Mouse (Mus musculus) liver, postnatal 0 days (tissue): ENCODE measurements around the gene Robo1. TPM values are rescaled to one million over a fixed set of nuclear protein-coding genes. Genes with fewer than 3 reads are reported as not detected.

Experiments
- ATAC-seq: fragments of 200-750 bp; cut with Nextera tagmentation; 2 replicates; pipeline ENCODE4 v1.8.0; 2017; ENCODE audit warnings: mild to moderate bottlenecking, moderate library complexity
- DNase-seq: peaks from one replicate; pipeline ENCODE4 v3.0.0-alpha.2; 2016
- H3K27ac ChIP-seq: fragments of 300-500 bp; sonication (generic); 2 replicates; pipeline ENCODE4 v1.5.1; 2014; ENCODE audit warnings: antibody characterized with exemption, moderate library complexity, mild to moderate bottlenecking, low read depth
- H3K27me3 ChIP-seq: fragments of 300-500 bp; sonication (generic); 2 replicates; pipeline ENCODE4 v1.6.1; 2014; ENCODE audit warnings: low read length, control low read depth, mixed read lengths; ENCODE audit not compliant: insufficient read depth
- H3K36me3 ChIP-seq: fragments of 300-500 bp; sonication (generic); replicated peaks from 2 replicates; pipeline ENCODE4 v1.6.1; 2014; ENCODE audit warnings: mild to moderate bottlenecking, control low read depth, low read length, moderate library complexity, mixed read lengths; ENCODE audit not compliant: insufficient read depth
- H3K4me1 ChIP-seq: fragments of 300-500 bp; sonication (generic); 2 replicates; pipeline ENCODE4 v1.6.1; 2014; ENCODE audit warnings: antibody characterized with exemption, mild to moderate bottlenecking, control low read depth; ENCODE audit not compliant: insufficient read depth
- H3K4me2 ChIP-seq: fragments of 300-500 bp; sonication (generic); 2 replicates; pipeline ENCODE4 v1.6.1; 2014; ENCODE audit warnings: low read depth, mild to moderate bottlenecking, low read length, moderate library complexity, mixed read lengths
- H3K4me3 ChIP-seq: fragments of 300-500 bp; sonication (generic); 2 replicates; pipeline ENCODE4 v1.5.1; 2014; ENCODE audit warnings: low read depth, low read length
- H3K9ac ChIP-seq: fragments of 300-500 bp; sonication (generic); replicated peaks from 2 replicates; pipeline ENCODE4 v1.6.1; 2014; ENCODE audit warnings: mild to moderate bottlenecking, moderate library complexity
- H3K9me3 ChIP-seq: fragments of 300-500 bp; sonication (generic); 2 replicates; pipeline ENCODE4 v1.6.1; 2016; ENCODE audit warnings: mild to moderate bottlenecking, control low read depth, low read length, mixed read lengths
- CTCF ChIP-seq: sonication (generic); IDR thresholded peaks from 2 replicates; pipeline ENCODE4 v1.5.1; 2016; ENCODE audit warnings: antibody characterized with exemption, low read depth
- EP300 ChIP-seq: IDR thresholded peaks from 2 replicates; pipeline ENCODE4 v1.6.1; 2016; ENCODE audit warnings: antibody characterized with exemption, low read depth, mild to moderate bottlenecking
- WGBS: fragments of 180-500 bp; shearing (Covaris S2); extraction: QIAGEN DNeasy Blood & Tissue Kit; methylation state at CpG from one replicate; pipeline ENCODE4 v1.1.7; 2014; ENCODE audit not compliant: insufficient replicate concordance; 5-methylcytosine and 5-hydroxymethylcytosine counted together
- polyA plus RNA-seq: library from polyadenylated mRNA; unstranded; fragments of >200 nt; fragmentation: Nextera tagmentation; extraction: Ambion mirVana; gene quantifications from 2 replicates; pipeline ENCODE4 v1.2.1, GENCODE M21; 2015

Gene Robo1
- polyA plus RNA-seq: 2.0 and 2.4 TPM in 2 replicates

DNA sequence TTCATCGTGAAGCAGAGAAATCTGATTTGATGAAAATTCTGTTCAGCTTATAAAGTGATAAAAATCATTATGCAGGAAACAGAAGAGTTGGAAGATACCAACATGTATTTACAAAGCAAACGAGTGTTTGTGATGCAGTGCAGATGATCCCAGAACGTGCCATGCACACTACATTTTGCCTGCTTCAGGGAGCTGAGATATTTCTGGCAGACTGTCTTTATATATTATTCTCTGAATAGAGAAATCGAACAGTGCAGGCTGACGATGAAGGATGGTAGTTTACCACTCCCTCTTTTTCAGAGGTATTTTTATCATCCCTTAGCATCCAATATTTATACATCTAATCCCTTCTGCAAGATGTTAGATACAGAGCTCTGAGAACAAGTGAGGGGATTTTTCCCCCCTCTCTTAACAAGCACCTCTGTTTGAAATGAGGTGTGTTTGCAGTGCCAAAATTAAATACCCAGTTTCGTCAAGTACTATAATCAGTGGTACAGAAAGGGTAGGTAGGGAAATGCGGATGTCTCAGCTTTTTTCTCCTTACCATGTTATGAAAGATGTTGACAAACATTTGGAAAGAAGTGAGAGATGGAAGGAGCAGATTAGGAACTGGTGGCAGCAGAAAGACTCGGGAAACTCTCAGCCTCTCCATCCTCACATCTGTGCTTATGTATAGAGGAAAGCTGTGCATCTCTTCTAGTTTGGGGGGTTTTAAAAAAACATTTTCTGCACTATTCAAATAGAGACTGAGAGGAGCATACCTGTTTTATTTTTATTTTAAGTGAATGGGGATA, at the start of gene Robo1:
Gene Robo1, plus strand, starts transcription at position 770 of the 794 bp plus-strand sequence.
- ATAC-seq (no peak), DNase-seq (no peak)
- Histone ChIP-seq H3K27ac (no peak within 1 kb of the TSS), H3K4me2 (no peak within 1 kb of the TSS), H3K9me3 (no peaks in the 10 kb centered on the region), H3K27me3 (no peaks in the 10 kb centered on the region), H3K36me3 (no peaks in the 10 kb centered on the region), H3K9ac (no peak within 1 kb of the TSS), H3K4me1 (no peaks in the 10 kb centered on the region), H3K4me3 (no peak within 1 kb of the TSS)
- 69% methylated on average over 8 of the region's 8 CpGs for WGBS
- no peak for TF ChIP-seq EP300
- no peak for TF ChIP-seq CTCF

DNA sequence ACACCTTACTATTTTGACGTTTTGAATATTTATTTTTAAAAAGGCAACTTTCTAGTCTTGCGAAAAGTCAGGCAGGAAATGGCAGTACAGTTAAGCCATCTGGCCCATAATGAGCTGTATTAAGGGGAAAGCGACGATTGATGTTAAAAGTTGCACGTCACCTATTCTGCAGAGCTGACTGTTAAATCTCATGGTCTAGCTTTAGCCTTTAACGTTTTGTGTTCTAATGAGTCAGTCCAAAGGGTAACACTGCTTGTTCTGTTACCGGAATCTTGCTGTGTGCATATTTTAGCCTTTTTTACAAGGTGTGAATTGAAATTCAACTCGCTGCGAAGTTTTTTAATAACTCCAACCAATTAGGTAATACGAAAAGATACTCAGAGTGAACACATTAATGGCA, 40.3 kb upstream of the Robo1 start:
- H3K9me3 ChIP-seq: no peaks in the 10 kb centered on the region
- no peaks in the 10 kb centered on the region for H3K36me3 ChIP-seq
- H3K27ac ChIP-seq: no peak overlapping the region
- WGBS: 76% methylated on average over 10 of the region's 10 CpGs
- H3K9ac ChIP-seq: no peak overlapping the region
- TF ChIP-seq CTCF (no peak), EP300 (no peak)
- no peaks in the 10 kb centered on the region for H3K27me3 ChIP-seq
- DNase-seq: no peak
- H3K4me3 ChIP-seq: no peak overlapping the region
- H3K4me1 ChIP-seq: no peaks in the 10 kb centered on the region
- H3K4me2 ChIP-seq: no peak overlapping the region
- no peak for ATAC-seq

DNA sequence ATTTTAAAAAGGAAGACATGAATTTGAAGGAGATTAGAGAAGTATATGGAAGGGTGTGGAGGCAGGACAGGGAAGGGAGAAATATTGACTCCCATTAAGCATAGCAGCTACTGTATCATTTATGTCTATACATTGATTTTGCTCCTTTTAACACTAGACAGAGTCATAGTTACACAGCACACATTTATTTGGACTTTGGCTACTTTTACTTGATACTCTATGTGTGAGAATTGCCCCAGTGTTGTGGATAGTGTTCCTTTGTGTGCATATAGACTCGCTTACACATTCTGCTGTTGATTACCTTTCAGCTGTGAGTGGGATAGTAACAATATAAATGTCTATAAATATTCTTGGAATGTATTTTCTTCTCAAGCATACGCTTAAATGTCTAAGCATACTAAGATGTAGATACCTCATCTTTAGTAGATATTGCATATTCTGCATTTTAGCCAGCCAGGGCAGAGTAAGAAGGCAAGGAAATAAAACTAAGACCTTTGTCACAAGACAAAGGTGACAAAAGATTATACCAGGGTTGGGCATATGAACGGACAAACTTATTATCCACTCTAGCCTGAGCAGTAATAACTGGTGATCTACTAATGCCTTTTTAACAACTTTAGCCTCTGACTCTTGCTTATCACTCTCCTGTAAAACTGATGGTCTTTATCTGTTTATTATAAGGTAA, 31.6 kb upstream of the Robo1 start:
- Histone ChIP-seq H3K9me3 (no peaks in the 10 kb centered on the region), H3K27ac (no peak overlapping the region), H3K4me3 (no peak overlapping the region), H3K4me2 (no peak overlapping the region), H3K36me3 (no peaks in the 10 kb centered on the region), H3K27me3 (no peaks in the 10 kb centered on the region), H3K4me1 (no peaks in the 10 kb centered on the region), H3K9ac (no peak overlapping the region)
- WGBS: 73% methylated on average over 3 of the region's 3 CpGs
- TF ChIP-seq EP300 (no peak), CTCF (no peak)
- no peak for ATAC-seq
- DNase-seq: no peak

DNA sequence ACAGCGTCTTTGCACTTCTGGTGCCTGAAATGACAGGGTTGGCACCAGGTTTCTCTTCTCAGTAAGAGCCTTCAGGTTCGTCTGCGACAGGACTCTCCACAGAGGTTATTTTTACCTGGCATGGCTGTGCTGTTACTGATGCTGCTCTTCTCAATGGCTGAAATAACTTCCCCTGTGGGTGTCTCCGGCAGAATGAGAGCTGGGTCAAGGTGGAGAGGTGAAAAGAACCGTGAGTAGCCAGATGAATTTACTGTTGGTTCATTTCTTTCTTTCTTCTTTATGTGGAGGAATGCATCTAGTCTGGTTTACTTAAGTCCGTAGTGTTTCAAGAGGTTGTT, 194 bp downstream of the Robo1 start:
- 61% methylated on average over 6 of the region's 6 CpGs for WGBS
- TF ChIP-seq CTCF (no peak), EP300 (no peak)

DNA sequence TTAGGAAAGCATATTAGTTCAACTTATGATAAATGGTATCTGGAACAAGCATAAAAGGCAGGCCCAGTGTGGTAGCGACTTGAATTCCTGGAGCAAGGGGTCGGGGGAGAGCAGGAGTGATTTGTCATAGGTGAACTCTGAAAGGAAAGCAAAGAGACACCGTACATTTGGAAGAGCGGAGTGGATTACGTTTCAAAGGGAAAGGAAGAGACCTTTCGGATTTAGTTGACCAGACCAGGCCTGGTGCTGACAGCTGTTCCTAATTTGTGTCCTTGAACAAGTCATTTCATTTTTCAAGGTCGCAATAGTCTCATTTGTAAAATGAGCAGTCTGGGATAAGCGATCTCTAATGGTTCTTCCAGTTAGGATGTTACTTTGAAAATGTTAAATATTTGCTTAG, 19.2 kb downstream of the Robo1 start:
- H3K27ac ChIP-seq: no peak overlapping the region
- WGBS: 76% methylated on average over 8 of the region's 8 CpGs
- no peak overlapping the region for H3K4me2 ChIP-seq
- no peak for DNase-seq
- no peaks in the 10 kb centered on the region for H3K36me3 ChIP-seq
- H3K9ac ChIP-seq: no peak overlapping the region
- no peaks in the 10 kb centered on the region for H3K27me3 ChIP-seq
- ATAC-seq: no peak
- TF ChIP-seq CTCF: no peak
- no peak for TF ChIP-seq EP300
- no peak overlapping the region for H3K4me3 ChIP-seq
- H3K4me1 ChIP-seq: no peaks in the 10 kb centered on the region
- no peaks in the 10 kb centered on the region for H3K9me3 ChIP-seq

More for the DNA sequence above, 194 bp downstream of the Robo1 start:
- DNase-seq (no peak), ATAC-seq (no peak)
- Histone ChIP-seq H3K9me3 (no peaks in the 10 kb centered on the region), H3K27ac (no peak overlapping the region), H3K4me3 (no peak overlapping the region), H3K4me1 (no peaks in the 10 kb centered on the region), H3K4me2 (no peak overlapping the region), H3K27me3 (no peaks in the 10 kb centered on the region), H3K9ac (no peak overlapping the region), H3K36me3 (no peaks in the 10 kb centered on the region)

DNA sequence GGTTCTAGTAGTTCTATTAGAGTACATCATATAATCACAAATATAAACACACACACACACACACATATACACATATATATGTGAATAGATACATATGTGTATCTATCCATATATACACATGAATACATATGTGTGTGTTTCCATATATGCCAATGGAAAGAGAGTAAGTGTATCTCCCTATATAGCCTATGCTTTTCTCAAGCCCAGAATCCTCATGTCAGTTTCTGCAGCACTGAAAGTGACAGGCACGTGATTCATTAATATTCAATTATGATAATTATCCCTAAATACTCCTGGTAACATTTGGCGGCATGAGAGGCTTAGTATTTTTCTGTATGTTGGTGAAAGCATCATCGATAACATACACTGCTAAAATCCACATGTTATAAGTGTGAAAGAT, 20.5 kb downstream of the Robo1 start:
- H3K9me3 ChIP-seq: no peaks in the 10 kb centered on the region
- WGBS: 71% methylated on average over 3 of the region's 3 CpGs
- H3K36me3 ChIP-seq: no peaks in the 10 kb centered on the region
- H3K4me3 ChIP-seq: no peak overlapping the region
- H3K27ac ChIP-seq: no peak overlapping the region
- DNase-seq: no peak
- no peak overlapping the region for H3K9ac ChIP-seq
- no peaks in the 10 kb centered on the region for H3K4me1 ChIP-seq
- H3K4me2 ChIP-seq: no peak overlapping the region
- no peaks in the 10 kb centered on the region for H3K27me3 ChIP-seq
- ATAC-seq: no peak
- TF ChIP-seq EP300 (no peak), CTCF (no peak)
